Mouse (Mus musculus): Measurements from ENCODE around the gene Fbxl14.

Gene Fbxl14

DNA sequence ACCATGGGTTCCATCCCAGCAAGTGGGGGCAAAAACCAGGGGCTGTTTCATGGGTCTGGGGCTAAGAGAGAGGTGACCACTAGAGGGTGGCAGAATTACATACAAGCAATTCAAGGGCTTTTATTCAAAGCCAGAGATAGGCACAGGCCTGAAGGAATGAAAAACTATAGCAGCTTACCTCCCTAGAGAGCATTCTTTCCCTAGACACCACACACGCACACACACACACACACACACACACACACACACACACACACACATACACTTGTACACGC is 11.7 kb upstream of the Fbxl14 start:
- CTCF ChIA-PET = no interaction called here

DNA sequence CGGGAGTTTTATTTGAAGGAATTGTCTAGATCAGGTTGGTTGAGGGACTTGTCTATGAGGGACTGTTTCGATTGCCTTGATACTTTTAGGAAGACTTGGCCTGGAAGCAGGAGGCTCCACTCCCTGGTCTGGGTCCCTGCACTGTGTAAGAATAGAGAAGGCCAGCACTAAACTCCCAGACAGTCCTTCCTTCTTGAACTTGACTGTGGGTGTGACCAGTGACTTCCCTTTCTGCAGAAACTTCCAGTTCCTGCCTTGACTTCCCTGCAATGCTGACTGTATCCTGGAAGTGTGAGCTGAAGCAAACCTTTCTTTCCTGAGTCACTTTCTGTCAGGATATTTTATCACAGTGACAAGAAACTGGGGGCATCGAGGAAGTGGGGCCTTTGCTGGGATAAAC is 8.7 kb upstream of the Fbxl14 start:
- CTCF ChIA-PET = no interaction called here

DNA sequence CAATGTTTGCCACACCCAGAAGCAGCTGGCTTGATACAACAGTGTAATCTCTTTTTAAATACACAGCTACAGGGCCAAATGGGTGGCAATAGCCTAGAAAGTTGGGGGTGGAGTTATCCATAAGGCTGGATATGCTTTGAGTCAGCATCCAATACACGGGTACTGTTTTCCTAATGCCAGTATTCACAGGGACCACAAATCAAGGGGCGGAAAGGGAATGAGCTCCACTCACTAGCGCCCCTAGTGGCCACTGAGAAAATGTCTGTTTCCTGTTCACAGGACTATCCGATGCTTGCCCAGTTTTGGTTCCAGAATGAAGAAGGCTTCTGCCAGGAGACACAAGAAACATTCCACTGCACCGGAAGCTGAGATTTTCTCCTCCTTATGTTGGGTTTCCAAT is 7.3 kb upstream of the Fbxl14 start:
- CTCF ChIA-PET = interaction anchor here (0.6 to 0.7 kb wide), 2 partner anchors 8 to 1535 kb away, joined by 3 to 4 read pairs; partner anchors contain the start of gene Fxyd4

DNA sequence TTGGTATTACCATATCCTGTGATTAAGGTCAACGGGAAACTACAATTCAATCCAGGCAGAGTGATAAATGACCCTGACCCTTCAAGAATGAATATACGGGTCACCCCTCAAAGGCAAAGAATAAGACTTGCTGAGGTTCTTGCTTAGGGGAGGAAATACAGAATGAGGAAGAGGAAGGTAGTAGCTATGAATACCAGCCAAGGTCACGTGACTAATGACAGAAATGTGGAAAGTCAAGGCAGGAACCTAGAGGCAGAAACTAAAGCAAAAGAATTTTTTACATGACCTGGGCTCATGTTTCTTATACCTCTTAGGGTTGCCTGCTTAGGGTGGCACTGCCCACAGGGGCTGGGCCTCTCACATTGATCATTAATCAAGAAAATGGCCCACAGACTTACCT is 6.8 kb upstream of the Fbxl14 start:
- CTCF ChIA-PET = interaction anchor here (0.7 kb wide), 1 partner anchor 8 kb away, joined by 3 read pairs; no protein-coding TSS in a partner anchor

DNA sequence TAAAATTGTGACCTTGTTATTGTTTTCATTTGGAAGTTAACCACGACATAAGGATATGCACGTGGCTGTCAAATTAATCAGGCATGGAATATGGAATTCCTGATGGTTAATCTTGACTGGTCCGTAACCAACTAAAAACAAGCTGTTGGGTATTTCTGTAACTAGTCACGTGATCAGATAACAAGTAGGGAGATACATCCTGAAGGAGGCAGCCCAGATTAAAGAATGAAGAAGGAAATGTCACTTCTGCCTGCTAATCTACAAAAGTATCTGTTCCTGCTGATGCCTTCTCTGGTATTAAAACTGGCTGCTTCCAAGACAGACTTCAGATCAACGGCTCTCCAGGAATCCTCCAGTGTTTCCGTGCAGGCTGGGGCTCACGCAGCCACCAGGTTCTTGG is 6.0 kb upstream of the Fbxl14 start:
- CTCF ChIA-PET = no interaction called here

DNA sequence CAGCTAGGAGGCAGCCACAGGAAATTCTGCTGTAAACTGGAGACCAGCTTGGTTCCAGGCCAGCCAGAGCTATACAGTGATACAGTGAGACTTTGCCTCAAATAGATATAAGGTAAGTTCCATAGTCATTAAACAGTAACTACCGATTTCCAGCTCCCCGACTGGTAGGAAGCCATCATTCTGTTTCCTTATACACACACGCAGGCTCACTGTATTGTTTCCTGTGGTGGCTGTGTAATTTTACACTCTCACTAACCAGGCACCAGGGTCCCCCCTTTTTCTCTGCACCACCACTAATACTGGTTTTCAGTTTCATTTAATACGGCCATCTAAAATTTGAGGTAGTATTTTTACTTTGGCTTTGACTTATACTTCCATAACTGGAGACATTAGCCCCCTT is 5.5 kb upstream of the Fbxl14 start:
- CTCF ChIA-PET = no interaction called here

DNA sequence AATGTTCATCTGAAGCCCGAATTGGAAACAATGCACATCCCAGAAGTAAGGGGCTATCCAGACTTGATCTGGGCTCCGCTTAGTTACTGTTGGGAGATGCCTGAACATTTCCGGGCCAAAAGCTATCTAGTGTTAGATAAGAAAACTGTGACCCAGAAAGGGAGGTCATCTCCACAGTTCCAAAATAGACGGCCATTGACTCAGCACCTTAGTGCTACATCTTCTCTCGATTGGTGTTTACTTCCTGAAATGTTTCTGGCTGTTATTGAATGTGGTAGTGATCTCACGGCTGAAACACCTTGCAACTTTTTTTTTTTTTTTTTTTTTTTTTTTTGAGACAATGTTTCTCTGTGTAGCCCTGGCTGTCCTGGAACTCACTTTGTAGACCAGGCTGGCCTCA is 3.5 kb upstream of the Fbxl14 start:
- CTCF ChIA-PET = interaction anchor here (0.7 kb wide), 1 partner anchor 162 kb away, joined by 8 read pairs; no protein-coding TSS in a partner anchor

DNA sequence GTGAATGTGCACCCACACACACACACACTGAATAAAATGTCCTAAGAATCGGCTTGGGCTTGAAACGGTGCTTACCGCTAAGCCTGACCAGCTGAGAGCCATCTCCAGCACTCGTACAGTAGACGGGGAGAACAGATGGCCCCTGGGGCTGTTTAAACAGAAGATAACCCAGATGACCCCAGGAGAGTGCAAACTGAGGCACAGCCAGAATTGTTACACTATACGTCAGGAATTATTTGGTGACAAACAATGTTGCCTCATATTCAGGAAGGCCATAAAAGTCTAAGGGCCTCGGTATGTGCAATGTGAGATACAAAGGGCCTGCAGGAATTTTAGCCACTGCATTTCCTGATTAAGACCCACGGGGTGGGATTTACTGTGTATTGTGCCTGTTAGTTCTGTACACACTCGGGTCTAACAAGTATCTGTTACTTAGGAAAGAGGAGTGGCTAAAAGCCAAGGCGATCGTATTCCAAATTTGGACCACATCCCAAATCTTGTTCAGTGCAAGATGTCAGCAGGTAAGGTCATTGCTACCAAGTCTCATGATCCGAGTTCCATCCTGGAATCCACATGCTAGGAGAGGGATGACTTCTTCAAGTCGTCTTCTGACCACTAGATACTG is 1.7 kb upstream of the Fbxl14 start:
- CTCF ChIA-PET = no interaction called here

DNA sequence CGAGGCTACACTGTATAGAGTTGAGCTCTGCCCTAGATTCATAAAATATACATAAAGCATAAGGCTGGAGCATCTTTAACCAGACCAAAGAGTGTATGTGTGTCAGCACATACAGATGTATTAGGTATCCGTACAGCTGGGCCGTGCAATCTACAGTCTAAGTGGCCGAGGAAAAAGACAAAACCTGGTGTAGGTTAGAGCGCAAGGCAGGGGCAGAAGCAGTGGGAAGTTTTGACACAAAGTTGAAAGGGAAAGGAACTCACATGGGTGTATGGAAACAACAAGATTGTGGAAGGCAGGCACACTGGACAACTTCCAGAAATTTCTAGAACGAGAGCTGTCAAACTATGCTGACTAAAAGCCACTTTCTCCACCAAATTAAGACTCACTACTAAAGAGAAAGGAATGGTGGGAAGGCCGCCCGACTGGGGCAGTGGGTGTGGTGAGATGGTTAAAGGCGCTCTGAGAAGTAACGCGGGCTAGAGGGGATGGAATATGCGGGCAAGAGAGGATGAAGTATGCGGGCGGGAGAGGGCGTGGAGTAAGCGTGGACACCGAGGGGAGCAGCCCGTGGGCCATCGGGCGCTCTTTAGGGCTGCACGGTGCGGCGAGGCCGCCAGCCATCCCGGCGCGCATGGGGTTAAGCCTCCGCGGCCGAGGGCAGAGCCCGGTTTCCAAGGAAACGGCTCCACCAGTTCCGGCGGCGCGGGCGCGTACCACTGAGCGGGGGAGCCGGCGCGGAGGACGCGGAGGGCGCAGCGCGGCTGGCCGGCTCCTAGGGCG is 717 bp upstream of the Fbxl14 start:
- CTCF ChIA-PET = no interaction called here

DNA sequence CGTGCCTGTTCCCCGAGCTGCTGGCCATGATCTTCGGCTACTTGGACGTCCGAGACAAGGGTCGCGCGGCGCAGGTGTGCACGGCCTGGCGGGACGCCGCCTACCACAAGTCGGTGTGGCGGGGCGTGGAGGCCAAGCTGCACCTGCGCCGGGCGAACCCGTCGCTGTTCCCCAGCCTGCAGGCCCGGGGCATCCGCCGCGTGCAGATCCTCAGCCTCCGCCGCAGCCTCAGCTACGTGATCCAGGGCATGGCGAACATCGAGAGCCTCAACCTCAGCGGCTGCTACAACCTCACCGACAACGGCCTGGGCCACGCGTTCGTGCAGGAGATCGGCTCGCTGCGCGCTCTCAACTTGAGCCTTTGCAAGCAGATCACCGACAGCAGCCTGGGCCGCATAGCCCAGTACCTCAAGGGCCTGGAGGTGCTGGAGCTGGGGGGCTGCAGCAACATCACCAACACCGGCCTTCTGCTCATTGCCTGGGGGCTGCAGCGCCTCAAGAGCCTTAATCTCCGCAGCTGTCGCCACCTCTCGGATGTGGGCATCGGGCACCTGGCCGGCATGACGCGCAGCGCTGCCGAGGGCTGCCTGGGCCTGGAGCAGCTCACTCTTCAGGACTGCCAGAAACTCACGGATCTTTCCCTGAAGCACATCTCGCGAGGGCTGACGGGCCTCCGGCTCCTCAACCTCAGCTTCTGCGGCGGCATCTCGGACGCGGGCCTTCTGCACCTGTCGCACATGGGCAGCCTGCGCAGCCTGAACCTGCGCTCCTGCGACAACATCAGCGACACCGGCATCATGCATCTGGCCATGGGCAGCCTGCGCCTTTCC is 623 bp downstream of the Fbxl14 start:
- CTCF ChIA-PET = interaction anchor here (0.5 to 0.9 kb wide), 3 partner anchors 8 to 916 kb away, joined by 3 read pairs; no protein-coding TSS in a partner anchor

DNA sequence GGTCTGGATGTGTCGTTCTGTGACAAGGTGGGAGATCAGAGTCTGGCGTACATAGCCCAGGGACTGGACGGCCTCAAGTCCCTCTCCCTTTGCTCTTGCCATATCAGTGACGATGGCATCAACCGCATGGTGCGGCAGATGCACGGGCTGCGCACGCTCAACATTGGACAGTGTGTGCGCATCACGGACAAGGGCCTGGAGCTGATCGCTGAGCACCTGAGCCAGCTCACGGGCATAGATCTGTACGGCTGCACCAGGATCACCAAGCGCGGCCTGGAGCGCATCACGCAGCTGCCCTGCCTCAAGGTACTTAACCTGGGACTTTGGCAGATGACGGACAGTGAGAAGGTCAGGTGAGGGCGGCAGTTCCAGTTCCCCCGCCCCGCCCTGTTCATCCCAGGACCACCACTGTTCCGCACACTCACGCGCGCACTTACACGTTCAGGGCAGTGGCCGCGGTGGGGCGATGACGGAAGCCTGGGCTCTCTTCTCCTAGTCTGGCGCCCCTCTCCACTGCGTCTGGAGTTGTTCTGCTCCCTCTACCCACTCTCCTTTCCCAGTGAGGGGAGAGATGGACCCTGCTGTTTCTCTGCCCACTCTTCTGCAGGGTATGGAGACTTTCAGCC is 1.4 kb downstream of the Fbxl14 start:
- CTCF ChIA-PET = interaction anchor here (0.5 to 0.6 kb wide), 2 partner anchors 9 to 916 kb away, joined by 3 read pairs; no protein-coding TSS in a partner anchor

DNA sequence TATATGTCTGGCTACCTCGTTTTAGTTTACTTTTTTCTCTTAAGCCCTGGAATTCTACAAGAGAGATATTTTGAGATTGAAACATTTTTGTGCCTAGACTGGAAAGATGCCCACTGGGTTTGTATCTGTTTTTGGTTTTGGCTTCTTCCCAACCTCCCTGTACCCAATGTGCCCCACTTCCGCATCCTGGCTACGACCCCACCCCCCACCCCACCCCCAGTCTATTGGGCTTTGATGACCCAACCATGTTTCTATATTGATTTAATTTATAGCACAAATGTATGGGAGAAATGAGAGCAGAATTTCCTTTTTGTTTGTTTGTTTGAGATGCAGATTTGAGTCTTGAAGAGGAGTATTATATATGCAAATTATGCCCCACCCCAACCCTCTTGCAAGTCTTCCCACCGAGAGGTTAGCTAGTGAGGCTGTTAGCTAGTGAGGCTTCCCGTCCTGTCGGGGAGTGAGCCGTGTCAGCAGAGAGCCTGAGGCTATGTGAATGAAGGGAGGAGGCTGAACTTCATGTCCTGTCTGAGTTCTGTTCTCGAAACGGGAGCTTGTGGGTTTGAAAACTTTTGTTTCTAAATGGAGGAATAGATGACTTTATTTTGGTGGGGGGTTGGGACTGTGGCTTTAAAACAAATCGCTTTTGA is 2.4 kb downstream of the Fbxl14 start:
- CTCF ChIA-PET = interaction anchor here (0.7 kb wide), 1 partner anchor 699 kb away, joined by 3 read pairs; no protein-coding TSS in a partner anchor

DNA sequence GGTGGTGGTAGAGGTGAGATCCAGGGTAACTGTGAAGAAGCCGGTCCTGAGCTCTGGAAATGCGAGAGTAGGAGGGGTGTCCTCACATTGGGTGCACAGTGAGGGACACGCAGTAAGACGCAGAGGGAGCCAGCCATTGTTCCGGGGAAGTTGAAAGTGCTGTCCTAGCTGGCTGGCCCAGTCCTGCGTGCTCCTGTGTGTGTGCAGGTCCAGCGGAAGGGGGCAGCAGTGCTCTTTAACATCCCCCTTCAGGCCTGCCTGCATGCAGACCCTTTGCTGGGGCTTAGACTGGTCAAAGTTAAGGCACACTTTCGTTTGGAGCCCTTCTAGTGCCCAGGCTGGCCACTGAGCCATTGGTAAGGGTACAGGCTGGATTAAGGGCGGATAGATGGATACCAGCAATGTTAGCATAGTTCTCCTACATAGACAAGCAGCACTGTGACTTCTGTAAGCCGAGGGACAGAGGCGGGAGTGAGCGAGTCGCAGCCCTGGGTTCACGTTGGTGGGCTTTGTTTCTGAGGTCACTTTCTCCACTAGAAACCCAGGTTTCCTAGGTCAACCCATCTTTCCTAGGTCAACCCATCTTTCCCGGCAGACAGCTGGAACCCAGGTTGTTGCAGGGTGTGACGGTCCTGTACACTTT is 3.6 kb downstream of the Fbxl14 start:
- CTCF ChIA-PET = interaction anchor here (0.7 kb wide), 1 partner anchor 357 kb away, joined by 6 read pairs; no protein-coding TSS in a partner anchor

DNA sequence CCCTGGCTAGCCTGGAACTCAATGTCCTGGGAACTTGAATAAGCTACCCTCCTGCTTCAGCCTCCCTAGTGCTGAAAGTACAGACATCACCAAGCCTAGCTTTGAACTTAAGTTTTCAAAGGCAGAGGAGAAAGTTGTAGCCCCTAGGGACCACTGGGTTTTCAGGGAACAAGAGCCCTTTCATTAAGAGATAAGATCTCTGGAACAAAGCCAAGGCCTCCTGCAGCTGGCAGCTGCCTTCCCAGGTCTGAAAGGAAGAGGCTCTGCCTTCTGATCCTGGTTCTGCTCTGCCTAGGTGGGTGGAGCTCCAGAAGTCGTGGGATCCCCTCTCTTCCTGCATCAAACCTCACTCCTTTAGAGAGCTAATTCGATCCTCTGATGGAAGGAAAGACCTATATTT is 6.0 kb downstream of the Fbxl14 start:
- CTCF ChIA-PET = no interaction called here

DNA sequence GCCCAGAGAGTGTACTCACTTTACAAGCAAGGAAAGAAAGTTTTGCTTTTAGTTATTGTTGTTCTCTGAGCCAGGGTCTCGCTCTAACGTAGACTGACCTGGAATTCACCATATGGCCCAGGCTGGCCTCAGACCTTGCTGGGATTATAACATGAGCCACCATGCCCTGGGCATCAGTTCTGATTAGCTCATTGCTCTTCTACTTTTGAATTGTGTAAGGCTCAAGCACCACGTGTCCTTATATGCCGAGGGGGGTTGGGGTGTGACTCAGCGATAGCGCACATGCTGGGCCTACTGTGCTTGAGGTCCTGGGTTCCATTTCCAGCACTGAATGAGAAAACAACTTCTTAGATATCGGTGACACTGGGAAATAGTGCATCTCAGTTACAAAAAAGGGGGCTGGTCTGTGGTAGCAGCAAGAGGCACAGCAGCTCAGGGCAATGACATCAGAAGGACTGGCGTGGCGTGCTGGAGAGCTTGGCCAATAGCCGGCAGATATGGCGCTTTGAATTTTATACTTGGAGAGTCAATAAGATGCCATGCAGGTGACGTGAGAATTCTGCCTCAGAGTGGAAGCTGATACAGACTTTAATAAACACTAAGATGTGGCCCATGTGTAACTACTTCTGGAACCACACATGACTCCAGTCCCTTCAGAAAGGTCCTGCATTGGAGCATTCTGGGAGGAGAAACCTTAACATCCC is 7.1 kb downstream of the Fbxl14 start:
- CTCF ChIA-PET = no interaction called here

DNA sequence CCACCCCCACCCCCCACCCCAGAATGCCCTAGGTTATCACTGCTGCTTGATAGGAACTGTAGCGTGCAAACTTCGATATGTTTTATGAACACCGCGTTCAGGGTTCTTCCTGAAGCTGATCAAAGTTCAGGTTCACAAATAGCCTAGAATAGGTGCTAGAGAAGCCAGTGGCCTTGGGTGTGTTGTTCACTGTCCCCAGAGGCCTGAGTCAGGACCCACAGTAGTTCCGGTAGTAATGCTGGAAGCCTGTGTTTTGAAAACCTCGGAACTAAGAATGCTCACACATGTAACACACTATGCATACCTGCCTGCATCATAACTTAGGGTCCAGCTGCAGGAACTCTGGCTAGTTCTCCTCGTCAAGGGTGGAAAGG is 7.6 kb downstream of the Fbxl14 start:
- CTCF ChIA-PET = interaction anchor here (0.6 kb wide), 1 partner anchor 1521 kb away, joined by 5 read pairs; no protein-coding TSS in a partner anchor

DNA sequence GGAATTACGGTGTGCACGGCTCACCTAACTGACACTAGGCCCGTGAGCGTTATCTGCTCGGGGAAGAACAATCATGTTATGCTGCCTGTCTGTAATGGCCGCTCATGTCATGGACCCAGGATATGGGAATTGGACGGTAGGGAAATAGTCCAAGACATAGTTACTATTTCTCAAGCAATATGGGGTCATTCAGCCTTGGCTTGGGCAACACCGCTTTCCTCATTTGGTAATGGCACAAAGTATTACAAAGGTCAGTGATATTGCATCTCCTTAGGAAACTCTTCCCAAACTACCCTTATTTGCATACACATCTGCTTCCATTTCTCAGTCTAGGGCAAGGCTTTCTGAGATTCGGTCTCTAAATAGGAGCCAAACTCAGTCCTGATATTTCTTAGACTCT is 8.2 kb downstream of the Fbxl14 start:
- CTCF ChIA-PET = interaction anchor here (0.6 kb wide), 1 partner anchor 1521 kb away, joined by 5 read pairs; no protein-coding TSS in a partner anchor

DNA sequence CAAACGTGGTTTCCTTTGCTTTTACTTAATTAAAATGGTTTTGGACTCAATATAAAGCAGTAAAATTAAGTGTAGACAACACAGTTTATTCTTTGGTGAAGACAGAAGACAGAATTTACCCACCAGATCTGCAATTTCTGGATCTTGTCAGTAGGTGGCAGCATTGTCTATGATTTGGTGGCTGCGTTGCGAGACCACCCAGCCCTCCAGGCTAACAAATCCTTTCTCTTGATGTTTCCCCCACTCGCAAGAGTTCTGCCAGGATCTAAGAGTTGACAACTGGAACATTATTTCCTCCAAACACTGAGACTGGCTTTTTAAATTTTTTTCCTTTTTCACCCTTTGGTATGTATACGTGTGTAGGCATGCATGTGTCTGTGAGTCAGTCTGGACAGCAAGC is 10.3 kb downstream of the Fbxl14 start:
- CTCF ChIA-PET = no interaction called here

DNA sequence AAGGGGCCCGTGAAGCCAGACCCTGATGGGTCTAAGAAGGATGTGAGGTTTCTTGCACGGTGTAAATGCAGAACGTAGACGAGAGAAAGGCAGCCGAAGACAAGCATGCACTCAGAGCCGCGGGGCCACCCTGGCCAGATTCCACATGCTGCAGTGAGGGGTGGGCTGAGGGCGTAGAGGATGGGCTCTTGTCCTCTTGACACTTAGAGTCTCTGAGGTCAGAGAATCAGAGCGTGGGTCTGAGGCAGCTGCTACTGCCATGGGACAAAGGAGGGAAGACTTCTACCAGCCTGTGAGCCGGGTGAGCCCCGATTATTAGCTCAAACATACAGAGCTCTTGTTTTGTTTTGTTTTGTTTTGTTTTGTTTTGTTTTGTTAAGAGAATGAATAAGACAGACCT is 11.1 kb downstream of the Fbxl14 start:
- CTCF ChIA-PET = interaction anchor here (0.6 kb wide), 1 partner anchor 866 kb away, joined by 3 read pairs; no protein-coding TSS in a partner anchor

DNA sequence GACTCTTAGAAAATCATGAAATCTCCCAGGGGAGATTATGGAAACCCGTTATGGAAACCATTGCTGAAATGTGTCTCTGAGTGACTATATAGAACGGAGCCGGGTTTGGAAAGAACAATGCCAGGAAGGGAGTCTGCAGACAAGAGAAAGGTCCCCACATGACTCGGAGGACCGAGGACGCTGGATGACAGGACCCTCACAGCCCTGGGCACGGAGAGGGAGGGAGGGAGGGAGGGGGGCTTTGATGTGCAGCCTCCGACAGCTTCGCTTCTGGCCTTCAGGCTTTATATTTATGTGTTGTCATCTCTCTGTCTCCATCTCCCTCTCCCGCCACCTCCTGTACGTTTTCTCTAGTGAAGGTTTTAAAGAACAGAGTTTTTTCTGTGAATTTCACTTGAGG is 11.5 kb downstream of the Fbxl14 start:
- CTCF ChIA-PET = interaction anchor here (0.6 kb wide), 1 partner anchor 866 kb away, joined by 3 read pairs; no protein-coding TSS in a partner anchor
